Mouse (Mus musculus) liver, adult 2 months (tissue): ENCODE results near the gene Trpm5.

Experiments
- CTCF ChIP-seq: fragments of 200-500 bp; IDR thresholded peaks from 2 replicates; pipeline ENCODE4 v1.5.1; 2011; ENCODE audit warnings: low read depth, low read length, control low read depth
- POLR2A ChIP-seq: fragments of 200-500 bp; IDR thresholded peaks from 2 replicates; pipeline ENCODE4 v1.6.1; 2011; ENCODE audit warnings: low read length, control low read depth; ENCODE audit not compliant: insufficient read depth; ENCODE audit errors: extremely low read depth

GRCm38 (mm10) chr7:143142680-143143079 lies 48.2 kb upstream of the Trpm5 start:
- no peak for TF ChIP-seq CTCF
- TF ChIP-seq POLR2A = no peak
